Mouse (Mus musculus) myocyte (in vitro differentiated cells): ENCODE results near the gene Klhdc7a.
"Not testable (repeated sequence)": the region's sequence is repeated elsewhere in the genome, so short reads cannot be mapped to it uniquely, and the experiment has no call there.

Source experiments
- MAX ChIP-seq: IDR thresholded peaks from one replicate; pipeline ENCODE4 v1.6.1; 2011; ENCODE audit warnings: low read depth, mild to moderate bottlenecking, control low read depth
- MYOD1 ChIP-seq, 3 experiments: IDR thresholded peaks; one replicate each; pipeline ENCODE4 v1.6.1; 2011; ENCODE audit warnings: control low read depth in 2 of 3, low read depth in 2 of 3, mild to moderate bottlenecking in 2 of 3, moderate library complexity in 1 of 3; ENCODE audit not compliant: insufficient read length in 2 of 3, control insufficient read depth in 1 of 3
- MYOG ChIP-seq, 3 experiments: IDR thresholded peaks; one replicate each; pipeline ENCODE4 v1.6.1; 2011; ENCODE audit warnings: control low read depth in 2 of 3, low read depth in 2 of 3, mild to moderate bottlenecking in 2 of 3; ENCODE audit not compliant: insufficient read length in 2 of 3, control insufficient read depth in 1 of 3, insufficient read depth in 1 of 3
- POLR2A ChIP-seq: IDR thresholded peaks from one replicate; pipeline ENCODE4 v1.6.1; 2011; ENCODE audit warnings: low read depth, mild to moderate bottlenecking, control low read depth, moderate library complexity; ENCODE audit not compliant: insufficient read length
- POLR2AphosphoS2 ChIP-seq: IDR thresholded peaks from one replicate; pipeline ENCODE4 v1.6.1; 2011; ENCODE audit warnings: low read depth, control low read depth; ENCODE audit not compliant: insufficient read length
- REST ChIP-seq: IDR thresholded peaks from one replicate; pipeline ENCODE4 v1.6.1; 2011; ENCODE audit warnings: mild to moderate bottlenecking, control low read depth, moderate library complexity; ENCODE audit not compliant: insufficient read depth, insufficient read length
- SRF ChIP-seq: IDR thresholded peaks from one replicate; pipeline ENCODE4 v1.6.1; 2011; ENCODE audit warnings: low read depth; ENCODE audit not compliant: control insufficient read depth, insufficient read length
- TCF12 ChIP-seq: IDR thresholded peaks from one replicate; pipeline ENCODE4 v1.6.1; 2011; ENCODE audit warnings: mild to moderate bottlenecking, control low read depth; ENCODE audit not compliant: poor library complexity, insufficient read depth, severe bottlenecking
- USF1 ChIP-seq: IDR thresholded peaks from one replicate; pipeline ENCODE4 v1.6.1; 2011; ENCODE audit warnings: low read depth, mild to moderate bottlenecking, control low read depth, moderate library complexity

GRCm38 (mm10) chr4:139961329-139961728 is 6.5 kb downstream of the Klhdc7a start:
- not testable (repeated sequence) for TF ChIP-seq POLR2A; USF1; REST; MYOG (IDR thresholded peaks at IDR 0.05; ENCODE audit: control insufficient read depth in 1 of 3, insufficient read depth in 1 of 3, insufficient read length in 2 of 3, low read depth in 2 of 3); SRF; TCF12; POLR2AphosphoS2; MAX; MYOD1 (IDR thresholded peaks at IDR 0.05; ENCODE audit: control insufficient read depth in 1 of 3, insufficient read length in 2 of 3, low read depth in 2 of 3)
